Mouse (Mus musculus) CH12.LX (cell line): ENCODE measurements around the gene Dnajb7. TPM values are rescaled to one million over a fixed set of nuclear protein-coding genes. Genes with fewer than 3 reads are reported as not detected.

ENCODE experiments used
- DNase-seq: peaks from one replicate; pipeline ENCODE4 v3.0.0-alpha.2; 2013; ENCODE audit errors: extremely low read depth
- H3K27ac ChIP-seq: 2 replicates; pipeline ENCODE4 v1.5.1; 2012; ENCODE audit warnings: low read depth, mild to moderate bottlenecking, control low read depth, moderate library complexity; ENCODE audit not compliant: insufficient read depth
- H3K27me3 ChIP-seq: replicated peaks from 2 replicates; pipeline ENCODE3; 2012; ENCODE audit warnings: inconsistent platforms
- H3K36me3 ChIP-seq, 2 experiments: replicated peaks in 1 of 2; 2 replicates each; pipeline versions ENCODE3 to v1.6.1; 2012; ENCODE audit warnings: inconsistent platforms in 1 of 2, low read length in 1 of 2, mild to moderate bottlenecking in 1 of 2, mixed read lengths in 1 of 2, moderate library complexity in 1 of 2; ENCODE audit not compliant: control insufficient read depth in 1 of 2, insufficient read depth in 1 of 2
- H3K4me1 ChIP-seq, 2 experiments: 2 replicates each; pipeline ENCODE4 v1.6.1; 2012; ENCODE audit warnings: inconsistent platforms in 1 of 2, moderate library complexity in 1 of 2; ENCODE audit not compliant: insufficient read depth in 2 of 2, control insufficient read depth in 1 of 2
- H3K4me2 ChIP-seq: 2 replicates; pipeline ENCODE4 v1.6.1; 2012; ENCODE audit warnings: low read depth, mild to moderate bottlenecking, control low read depth; ENCODE audit not compliant: poor library complexity, insufficient read depth, severe bottlenecking
- H3K4me3 ChIP-seq, 3 experiments: fragments of 150-350 bp in 1 of 3; sonication (generic) in 1 of 3; replicated peaks in 1 of 3; 2 replicates each; pipeline versions ENCODE3 to v1.5.1; 2011 to 2012; ENCODE audit warnings: low read depth in 2 of 3, low read length in 2 of 3, mild to moderate bottlenecking in 2 of 3, moderate library complexity in 2 of 3, control low read depth in 1 of 3, improper control_type of control experiment in 1 of 3, inconsistent platforms in 1 of 3, mixed read lengths in 1 of 3; ENCODE audit not compliant: poor library complexity in 1 of 3
- H3K79me2 ChIP-seq: replicated peaks from 2 replicates; pipeline ENCODE4 v1.6.1; 2012; ENCODE audit warnings: mild to moderate bottlenecking, moderate library complexity; ENCODE audit not compliant: control insufficient read depth, poor library complexity, insufficient read depth, severe bottlenecking; ENCODE audit errors: extremely low read depth
- H3K9ac ChIP-seq: 2 replicates; pipeline ENCODE4 v1.6.1; 2012; ENCODE audit warnings: low read depth, mild to moderate bottlenecking, control low read depth, moderate library complexity; ENCODE audit not compliant: insufficient read depth
- H3K9me3 ChIP-seq: replicated peaks from 2 replicates; pipeline ENCODE3; 2012; ENCODE audit warnings: low read length, inconsistent platforms, mixed read lengths
- CTCF ChIP-seq, 2 experiments: IDR thresholded peaks in 1 of 2; conservative IDR thresholded peaks in 1 of 2; 2 replicates each; pipeline ENCODE4 v1.5.1; 2011 to 2012; ENCODE audit warnings: low read depth in 2 of 2, low read length in 2 of 2, improper control_type of control experiment in 1 of 2, inconsistent platforms in 1 of 2, mild to moderate bottlenecking in 1 of 2, moderate library complexity in 1 of 2
- ELF1 ChIP-seq: IDR thresholded peaks from 2 replicates; pipeline ENCODE4 v1.6.1; 2014; ENCODE audit warnings: low read depth, mild to moderate bottlenecking, inconsistent platforms, low read length, improper control_type of control experiment
- EP300 ChIP-seq: IDR thresholded peaks from 2 replicates; pipeline ENCODE4 v1.6.1; 2011; ENCODE audit warnings: low read length, improper control_type of control experiment
- ETS1 ChIP-seq: conservative IDR thresholded peaks from 2 replicates; pipeline ENCODE4 v1.6.1; 2012; ENCODE audit warnings: low read depth, mild to moderate bottlenecking, inconsistent platforms, low read length, improper control_type of control experiment, moderate library complexity
- GABPA ChIP-seq: IDR thresholded peaks from 2 replicates; pipeline ENCODE4 v1.6.1; 2012; ENCODE audit warnings: low read depth, low read length, improper control_type of control experiment, inconsistent platforms; ENCODE audit not compliant: insufficient replicate concordance
- HCFC1 ChIP-seq: IDR thresholded peaks from 2 replicates; pipeline ENCODE4 v1.6.1; 2012; ENCODE audit warnings: low read depth, mild to moderate bottlenecking, inconsistent platforms, low read length, improper control_type of control experiment
- JUND ChIP-seq: conservative IDR thresholded peaks from 2 replicates; pipeline ENCODE4 v1.6.1; 2011; ENCODE audit warnings: low read depth, low read length, improper control_type of control experiment
- MAX ChIP-seq: IDR thresholded peaks from 2 replicates; pipeline ENCODE4 v1.6.1; 2011; ENCODE audit warnings: low read length, improper control_type of control experiment
- MXI1 ChIP-seq: IDR thresholded peaks from 2 replicates; pipeline ENCODE4 v1.6.1; 2011; ENCODE audit warnings: mild to moderate bottlenecking, low read depth, low read length, improper control_type of control experiment
- MYC ChIP-seq: IDR thresholded peaks from 2 replicates; pipeline ENCODE4 v1.6.1; 2011; ENCODE audit warnings: low read depth, mild to moderate bottlenecking, improper control_type of control experiment, low read length
- PAX5 ChIP-seq: IDR thresholded peaks from 2 replicates; pipeline ENCODE4 v1.6.1; 2012; ENCODE audit warnings: low read length, inconsistent platforms, mixed read lengths
- SIN3A ChIP-seq: IDR thresholded peaks from 2 replicates; pipeline ENCODE4 v1.6.1; 2012; ENCODE audit warnings: low read length, improper control_type of control experiment, inconsistent platforms
- SMC3 ChIP-seq: IDR thresholded peaks from 2 replicates; pipeline ENCODE4 v1.6.1; 2011; ENCODE audit warnings: low read depth, low read length, improper control_type of control experiment
- TCF12 ChIP-seq: IDR thresholded peaks from 2 replicates; pipeline ENCODE4 v1.6.1; 2014; ENCODE audit warnings: low read depth, mild to moderate bottlenecking, inconsistent platforms, low read length, improper control_type of control experiment
- UBTF ChIP-seq: IDR thresholded peaks from 2 replicates; pipeline ENCODE4 v1.6.1; 2012; ENCODE audit warnings: low read depth, mild to moderate bottlenecking, inconsistent platforms, low read length, improper control_type of control experiment, moderate library complexity
- USF1 ChIP-seq: IDR thresholded peaks from 2 replicates; pipeline ENCODE4 v1.6.1; 2014; ENCODE audit warnings: low read depth, mild to moderate bottlenecking, inconsistent platforms, low read length, improper control_type of control experiment
- ZC3H11A ChIP-seq: IDR thresholded peaks from 2 replicates; pipeline ENCODE4 v1.6.1; 2012; ENCODE audit warnings: low read depth, mild to moderate bottlenecking, inconsistent platforms, low read length, improper control_type of control experiment
- ZKSCAN1 ChIP-seq: IDR thresholded peaks from 2 replicates; pipeline ENCODE4 v1.6.1; 2012; ENCODE audit warnings: low read depth, inconsistent platforms, low read length, improper control_type of control experiment, borderline replicate concordance
- ZNF384 ChIP-seq: IDR thresholded peaks from 2 replicates; pipeline ENCODE4 v1.6.1; 2012; ENCODE audit warnings: low read depth, low read length, improper control_type of control experiment, inconsistent platforms
- dilution Hi-C: fragments of 300-500 bp; cut with MboI; formaldehyde crosslinking; loops from 2 replicates; pipeline ENCODE4 v1.14.3; 2020; ENCODE audit warnings: low sequenced_read_pairs; ENCODE audit not compliant: extremely low pct_unique_long_range_greater_than_20kb, extremely low pct_ligation_motif_present
- in situ Hi-C: fragments of 300-500 bp; cut with MboI; formaldehyde crosslinking; loops from 3 replicates; pipeline ENCODE4 v1.14.3; 2019; ENCODE audit warnings: low sequenced_read_pairs, low pct_ligation_motif_present, low pct_unique_long_range_greater_than_20kb, mixed read lengths
- polyA plus RNA-seq: library from polyadenylated mRNA; unstranded; fragments of >175 nt; gene quantifications from 2 replicates; pipeline ENCODE4 v1.2.1, GENCODE M21; 2012; ENCODE audit warnings: low read depth; ENCODE audit not compliant: insufficient read length
- total RNA-seq, 2 experiments: library from RNA; depleted of rRNA; stranded (reverse); fragments of 300-350 nt in 1 of 2; fragments of >200 nt in 1 of 2; gene quantifications; 2 replicates each; pipeline ENCODE4 v1.2.3; 2012 to 2014

Gene Dnajb7
- total and polyA plus RNA-seq, 3 experiments: not detected

- 0 out of 2 replicates have a peak overlapping the region, but pooled peaks have one; percentile 32 for H3K9ac ChIP-seq
- no peaks in the 10 kb centered on the region for H3K27me3 ChIP-seq
- peaks cover 28 to 74% of the 10 kb centered on the region in 2 experiments for H3K36me3 ChIP-seq
- TF ChIP-seq PAX5 (no peak), MYC (peak; percentile 93), ETS1 (no peak), GABPA (no peak), ELF1 (peak; percentile 81), TCF12 (no peak), HCFC1 (peak; percentile 68), SIN3A (peak; percentile 65), SMC3 (no peak), JUND (no peak), USF1 (no peak), ZNF384 (no peak), UBTF (no peak), ZKSCAN1 (no peak), EP300 (no peak), ZC3H11A (no peak), MXI1 (peak; percentile 90), MAX (peak; percentile 80)
- peak; percentile 65 for DNase-seq
- dilution Hi-C loops: no loop called here
- peak overlapping the region in 1 of 3 experiments; percentile 19 for H3K4me3 ChIP-seq
- in situ Hi-C loops: no loop called here
- H3K4me2 ChIP-seq: peak overlapping the region; percentile 27
- peaks cover 0 to 58% of the 10 kb centered on the region in 2 experiments; a peak in 2 of 4 replicates for H3K4me1 ChIP-seq
- no peak overlapping the region for H3K27ac ChIP-seq
- H3K79me2 ChIP-seq: peaks cover 75% of the 10 kb centered on the region
- no peaks in the 10 kb centered on the region for H3K9me3 ChIP-seq
These were observed 15.1 kb downstream of the Dnajb7 start for GRCm38 (mm10) chr15:81392997-81393396.

GRCm38 (mm10) chr15:81386327-81386726 lies 21.8 kb downstream of the Dnajb7 start:
- dilution Hi-C loops: no loop called here
- no peaks in the 10 kb centered on the region for H3K4me1 ChIP-seq
- no peak overlapping the region for H3K4me3 ChIP-seq
- peaks cover 2% of the 10 kb centered on the region for H3K9me3 ChIP-seq
- TF ChIP-seq GABPA: no peak
- peak in 1 of 2 experiments; percentile 38; a peak in 2 of 4 replicates for TF ChIP-seq CTCF (conservative IDR thresholded peaks at IDR 0.05 in 1 of 2, IDR thresholded peaks at IDR 0.05 in 1 of 2; ENCODE audit: low read depth in 2 of 2, low read length in 2 of 2)
- TF ChIP-seq HCFC1: no peak
- no peak for TF ChIP-seq ZC3H11A
- peaks cover 55 to 90% of the 10 kb centered on the region in 2 experiments for H3K36me3 ChIP-seq
- no peak for DNase-seq
- peaks cover 32% of the 10 kb centered on the region for H3K79me2 ChIP-seq
- no peak overlapping the region for H3K9ac ChIP-seq
- H3K4me2 ChIP-seq: no peak overlapping the region
- in situ Hi-C loops: no loop called here
- H3K27ac ChIP-seq: no peak overlapping the region
- no peaks in the 10 kb centered on the region for H3K27me3 ChIP-seq
